Mouse (Mus musculus) cerebellum, adult 8-10 months (tissue): ENCODE results near the gene Tmem266.

Source experiments
- DNase-seq: peaks from one replicate; pipeline ENCODE4 v3.0.0; 2022

Tmem266 gene

DNA sequence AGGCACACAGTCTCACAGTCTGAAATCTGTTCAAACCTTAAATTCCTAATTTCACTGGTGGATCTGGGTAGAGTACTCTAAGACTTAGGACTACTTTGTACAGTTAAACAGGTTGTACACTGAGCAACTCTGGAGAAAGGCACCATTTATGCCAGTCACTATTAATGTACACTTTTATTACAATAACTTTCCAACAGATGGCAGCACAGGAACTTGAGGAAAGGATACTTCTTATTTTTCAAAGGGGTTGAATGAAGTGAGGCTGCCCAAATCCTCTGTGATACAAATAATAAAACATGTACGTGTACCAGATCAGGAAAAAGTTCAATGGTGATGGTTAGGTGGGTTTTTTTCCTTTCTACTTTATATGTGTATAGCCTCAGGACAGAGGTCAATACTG, 141.7 kb downstream of the Tmem266 start:
- no peak for DNase-seq

GRCm38 (mm10) chr9:55476084-55476483, 149.4 kb downstream of the Tmem266 start:
- DNase-seq = no peak

GRCm38 (mm10) chr9:55478699-55479098, 152.0 kb downstream of the Tmem266 start:
- no peak for DNase-seq

- no peak for DNase-seq
These were observed 155.4 kb downstream of the Tmem266 start for GRCm38 (mm10) chr9:55482116-55482515.
